Mouse (Mus musculus) midbrain, embryonic 11.5 days (tissue): ENCODE results near the gene Gm49450. TPM values are rescaled to one million over a fixed set of nuclear protein-coding genes. Genes with fewer than 3 reads are reported as not detected.

Experiments
- ATAC-seq: fragments of 200-750 bp; cut with Nextera tagmentation; 2 replicates; pipeline ENCODE4 v1.8.0; 2017; ENCODE audit warnings: moderate TSS enrichment, moderate library complexity; ENCODE audit not compliant: low FRiP score
- DNase-seq: peaks from one replicate; pipeline ENCODE4 v3.0.0; 2015; ENCODE audit warnings: low spot score; ENCODE audit errors: missing footprints
- H3K27ac ChIP-seq: fragments of 300-500 bp; sonication (generic); 2 replicates; pipeline ENCODE4 v1.5.1; 2014; ENCODE audit warnings: low read depth, low read length
- H3K27me3 ChIP-seq: fragments of 300-500 bp; sonication (generic); 2 replicates; pipeline ENCODE4 v1.6.1; 2014; ENCODE audit warnings: mild to moderate bottlenecking, low read length, moderate library complexity, mixed read lengths; ENCODE audit not compliant: control insufficient read depth, insufficient read depth
- H3K36me3 ChIP-seq: fragments of 300-500 bp; sonication (generic); 2 replicates; pipeline ENCODE4 v1.6.1; 2014; ENCODE audit warnings: mild to moderate bottlenecking, low read length, moderate library complexity, mixed read lengths; ENCODE audit not compliant: control insufficient read depth, insufficient read depth
- H3K4me1 ChIP-seq: fragments of 300-500 bp; sonication (generic); 2 replicates; pipeline ENCODE4 v1.6.1; 2014; ENCODE audit warnings: low read length; ENCODE audit not compliant: control insufficient read depth, insufficient read depth
- H3K4me2 ChIP-seq: fragments of 300-500 bp; sonication (generic); 2 replicates; pipeline ENCODE4 v1.6.1; 2014; ENCODE audit warnings: mild to moderate bottlenecking, moderate library complexity
- H3K4me3 ChIP-seq: fragments of 300-500 bp; sonication (generic); 2 replicates; pipeline ENCODE4 v1.5.1; 2014; ENCODE audit warnings: low read depth, low read length
- H3K9ac ChIP-seq: fragments of 300-500 bp; sonication (generic); 2 replicates; pipeline ENCODE4 v1.6.1; 2014; ENCODE audit warnings: low read length
- H3K9me3 ChIP-seq: fragments of 300-500 bp; sonication (generic); 2 replicates; pipeline ENCODE4 v1.6.1; 2016; ENCODE audit warnings: low read length; ENCODE audit not compliant: control insufficient read depth
- WGBS: fragments of 180-500 bp; shearing (Covaris S2); extraction: QIAGEN DNeasy Blood & Tissue Kit; methylation state at CpG from one replicate; pipeline ENCODE4 v1.1.7; 2014; 5-methylcytosine and 5-hydroxymethylcytosine counted together
- polyA plus RNA-seq: library from polyadenylated mRNA; unstranded; fragments of >200 nt; fragmentation: Nextera tagmentation; extraction: Ambion mirVana; gene quantifications from 2 replicates; pipeline ENCODE4 v1.2.1, GENCODE M21; 2014

Gm49450 gene
- not detected in 2 replicates for polyA plus RNA-seq

GRCm38 (mm10) chr15:98953401-98954356 is at the start of gene Gm49450, which contains the start of gene Tuba1a:
Gene Gm49450 (minus strand): TSS chr15:98953551.
Gene Tuba1a (minus strand): TSS chr15:98953703.
- Histone ChIP-seq H3K9ac (peak within 1 kb of the TSS; percentile 97), H3K4me3 (peak within 1 kb of the TSS; percentile 69)

GRCm38 (mm10) chr15:99001451-99001931 is 48.1 kb upstream of the Gm49450 start:
- 17% methylated on average over 17 of the region's 17 CpGs for WGBS
- peak; percentile 19; the same call in 1 of the 2 replicates for ATAC-seq
- H3K9ac ChIP-seq = peak overlapping the region; percentile 31; the same call in 1 of the 2 replicates
- H3K27ac ChIP-seq = no peak overlapping the region
- H3K4me3 ChIP-seq = no peak overlapping the region
- peak overlapping the region; percentile 30 for H3K4me2 ChIP-seq
- DNase-seq = no peak
- H3K27me3 ChIP-seq = no peaks in the 10 kb centered on the region
- no peaks in the 10 kb centered on the region for H3K36me3 ChIP-seq
- H3K4me1 ChIP-seq = peaks cover 6% of the 10 kb centered on the region; the same call in 1 of the 2 replicates
- no peaks in the 10 kb centered on the region for H3K9me3 ChIP-seq

More at GRCm38 (mm10) chr15:98953401-98954356, at the start of gene Gm49450, which contains the start of gene Tuba1a:
- no peaks in the 10 kb centered on the region for H3K9me3 ChIP-seq
- no peaks in the 10 kb centered on the region for H3K36me3 ChIP-seq
- no peaks in the 10 kb centered on the region for H3K27me3 ChIP-seq
- peak within 1 kb of the TSS; percentile 98 for H3K27ac ChIP-seq
- peak within 1 kb of the TSS; percentile 74 for H3K4me2 ChIP-seq
- DNase-seq (peak; percentile 100), ATAC-seq (peak; percentile 99)
- H3K4me1 ChIP-seq = peaks cover 26% of the 10 kb centered on the region
- 3% methylated on average over 25 of the region's 28 CpGs for WGBS

GRCm38 (mm10) chr15:99000535-99001283 is 47.4 kb upstream of the Gm49450 start:
- no peak overlapping the region for H3K9ac ChIP-seq

GRCm38 (mm10) chr15:98998775-98999157 is 45.4 kb upstream of the Gm49450 start:
- Histone ChIP-seq H3K9me3 (no peaks in the 10 kb centered on the region), H3K9ac (no peak overlapping the region), H3K4me2 (no peak overlapping the region), H3K36me3 (no peaks in the 10 kb centered on the region), H3K4me3 (no peak overlapping the region), H3K4me1 (peaks cover 6% of the 10 kb centered on the region; the same call in 1 of the 2 replicates), H3K27ac (no peak overlapping the region), H3K27me3 (no peaks in the 10 kb centered on the region)
- no peak for ATAC-seq
- no peak for DNase-seq
- WGBS = 55% methylated on average over 6 of the region's 6 CpGs

More at GRCm38 (mm10) chr15:99000535-99001283, 47.4 kb upstream of the Gm49450 start:
- peaks cover 6% of the 10 kb centered on the region; the same call in 1 of the 2 replicates for H3K4me1 ChIP-seq
- no peaks in the 10 kb centered on the region for H3K36me3 ChIP-seq
- peak; percentile 97 for DNase-seq
- H3K27me3 ChIP-seq = no peaks in the 10 kb centered on the region
- ATAC-seq = no peak
- no peak overlapping the region for H3K27ac ChIP-seq
- WGBS = 42% methylated on average over 14 of the region's 14 CpGs
- no peak overlapping the region for H3K4me2 ChIP-seq
- H3K4me3 ChIP-seq = no peak overlapping the region
- H3K9me3 ChIP-seq = no peaks in the 10 kb centered on the region

- no peak for ATAC-seq
- WGBS = 59% methylated on average over 13 of the region's 13 CpGs
Observed at GRCm38 (mm10) chr15:98997938-98998774, 44.8 kb upstream of the Gm49450 start.

GRCm38 (mm10) chr15:98996840-98997239 is 43.5 kb upstream of the Gm49450 start:
- Histone ChIP-seq H3K27me3 (no peaks in the 10 kb centered on the region), H3K4me2 (no peak overlapping the region), H3K4me1 (peaks cover 22% of the 10 kb centered on the region), H3K4me3 (no peak overlapping the region), H3K36me3 (no peaks in the 10 kb centered on the region), H3K27ac (no peak overlapping the region), H3K9ac (no peak overlapping the region; the same call in 1 of the 2 replicates), H3K9me3 (no peaks in the 10 kb centered on the region)
- ATAC-seq = no peak
- peak; percentile 81 for DNase-seq
- WGBS = 81% methylated on average over 7 of the region's 7 CpGs

More at GRCm38 (mm10) chr15:98997938-98998774, 44.8 kb upstream of the Gm49450 start:
- H3K27me3 ChIP-seq = no peaks in the 10 kb centered on the region
- no peak overlapping the region; the same call in 1 of the 2 replicates for H3K27ac ChIP-seq
- no peak overlapping the region for H3K4me2 ChIP-seq
- DNase-seq = peak; percentile 85
- no peak overlapping the region for H3K4me3 ChIP-seq
- H3K9me3 ChIP-seq = no peaks in the 10 kb centered on the region
- no peak overlapping the region for H3K9ac ChIP-seq
- no peaks in the 10 kb centered on the region for H3K36me3 ChIP-seq
- H3K4me1 ChIP-seq = peaks cover 10% of the 10 kb centered on the region

GRCm38 (mm10) chr15:98994957-98995520 is 41.7 kb upstream of the Gm49450 start:
- Histone ChIP-seq H3K9me3 (no peaks in the 10 kb centered on the region), H3K27ac (no peak overlapping the region), H3K4me3 (no peak overlapping the region), H3K4me2 (no peak overlapping the region), H3K4me1 (peaks cover 35% of the 10 kb centered on the region), H3K9ac (no peak overlapping the region), H3K27me3 (no peaks in the 10 kb centered on the region), H3K36me3 (no peaks in the 10 kb centered on the region)
- WGBS = 87% methylated on average over 9 of the region's 9 CpGs
- DNase-seq (peak; percentile 79), ATAC-seq (no peak)

GRCm38 (mm10) chr15:98993865-98994264 is 40.5 kb upstream of the Gm49450 start:
- peak; percentile 98 for DNase-seq
- no peak for ATAC-seq
- Histone ChIP-seq H3K27me3 (no peaks in the 10 kb centered on the region), H3K9me3 (no peaks in the 10 kb centered on the region), H3K36me3 (no peaks in the 10 kb centered on the region; the same call in 1 of the 2 replicates), H3K4me3 (no peak overlapping the region), H3K9ac (no peak overlapping the region; the same call in 1 of the 2 replicates), H3K4me2 (peak overlapping the region; percentile 53), H3K4me1 (peaks cover 46% of the 10 kb centered on the region), H3K27ac (peak overlapping the region; percentile 67; the same call in 1 of the 2 replicates)
- 3% methylated on average over 11 of the region's 11 CpGs for WGBS
